Mouse (Mus musculus): ENCODE results near the gene Krt82.

DNA sequence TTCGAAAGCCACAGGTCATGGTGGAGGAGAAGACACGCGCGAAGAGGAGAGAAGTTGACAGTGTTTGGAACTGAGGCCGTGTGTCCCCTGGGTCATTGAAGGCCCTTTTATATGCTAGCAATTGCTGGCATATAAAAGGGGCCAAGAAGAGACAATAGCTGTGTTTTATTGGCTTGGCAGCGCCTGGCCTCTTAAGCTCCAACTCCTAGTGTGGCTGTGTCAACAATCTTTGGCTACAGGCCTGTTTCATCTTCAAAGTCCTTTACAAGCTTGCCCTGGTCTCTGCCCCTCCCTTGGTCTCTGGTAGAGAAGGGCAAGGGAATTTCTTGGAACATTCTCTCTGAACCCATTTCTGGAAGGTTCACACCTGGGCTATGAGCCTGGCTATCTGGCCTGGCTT, 59.0 kb downstream of the Krt82 start, which contains the start of gene Krt83:
- TF ChIP-seq CTCF (IDR thresholded peaks at IDR 0.05; ENCODE audit: low read depth) (no peak), EP300 (IDR thresholded peaks at IDR 0.05; ENCODE audit: low read depth) (no peak)

Data from liver, embryonic 14.5 days (tissue).